Mouse (Mus musculus) heart, adult 2 months (tissue): ENCODE measurements at regions not wholly inside any gene's neighbourhood (a gene's known extent, or its start where the extent isn't known, plus 50 kb on each side); places are given as distances from the start of the nearest gene placed in this dataset.

Source experiments
- DNase-seq, 2 experiments: peaks; one replicate each; pipeline ENCODE4 v3.0.0; 2021
- H3K27ac ChIP-seq: fragments of 200-600 bp; 2 replicates; pipeline ENCODE4 v1.8.1; 2022
- H3K27me3 ChIP-seq: fragments of 200-500 bp; 2 replicates; pipeline ENCODE4 v1.6.1; 2012; ENCODE audit warnings: mild to moderate bottlenecking, low read length, inconsistent platforms, mixed read lengths; ENCODE audit not compliant: control insufficient read depth, insufficient read depth
- H3K36me3 ChIP-seq: fragments of 200-500 bp; 2 replicates; pipeline ENCODE4 v1.6.1; 2012; ENCODE audit warnings: low read length, inconsistent platforms; ENCODE audit not compliant: control insufficient read depth, insufficient read depth
- H3K4me1 ChIP-seq: fragments of 200-500 bp; 2 replicates; pipeline ENCODE4 v1.6.1; 2011; ENCODE audit warnings: low read length; ENCODE audit not compliant: control insufficient read depth, insufficient read depth
- H3K4me3 ChIP-seq: fragments of 200-600 bp; 2 replicates; pipeline ENCODE4 v1.8.1; 2022
- H3K79me2 ChIP-seq: fragments of 200-500 bp; replicated peaks from 2 replicates; pipeline ENCODE4 v1.6.1; 2012; ENCODE audit warnings: mild to moderate bottlenecking, inconsistent platforms, low read length, moderate library complexity, mixed read lengths; ENCODE audit not compliant: control insufficient read depth, insufficient read depth
- H3K9ac ChIP-seq: fragments of 200-500 bp; 2 replicates; pipeline ENCODE4 v1.6.1; 2012; ENCODE audit warnings: low read depth, mild to moderate bottlenecking, control low read depth, inconsistent platforms, low read length, mixed read lengths
- CTCF ChIP-seq: fragments of 200-600 bp; IDR thresholded peaks from 2 replicates; pipeline ENCODE4 v1.8.1; 2022; ENCODE audit warnings: antibody characterized with exemption, mild to moderate bottlenecking, moderate library complexity
- EP300 ChIP-seq: fragments of 200-500 bp; IDR thresholded peaks from 2 replicates; pipeline ENCODE4 v1.6.1; 2011; ENCODE audit warnings: low read depth, low read length, control low read depth; ENCODE audit not compliant: insufficient read depth
- POLR2A ChIP-seq: fragments of 200-500 bp; IDR thresholded peaks from 2 replicates; pipeline ENCODE4 v1.6.1; 2011; ENCODE audit warnings: mild to moderate bottlenecking, low read depth, low read length, control low read depth; ENCODE audit not compliant: insufficient read depth
- WGBS: fragments of 180-500 bp; shearing (Covaris S2); methylation state at CpG from one replicate; pipeline ENCODE4 v1.1.7; 2018; 5-methylcytosine and 5-hydroxymethylcytosine counted together
- intact Hi-C: fragments of 180-260 bp; cut with DNase I; formaldehyde crosslinking; loops from one replicate; pipeline ENCODE4 v1.15.1; 2025

GRCm38 (mm10) chr10:50169116-50169515 lies 380.6 kb upstream of the Grik2 start:
- intact Hi-C loops, result no loop called here
- Histone ChIP-seq H3K9ac (no peak overlapping the region), H3K36me3 (no peaks in the 10 kb centered on the region), H3K4me3 (no peak overlapping the region), H3K4me1 (no peaks in the 10 kb centered on the region), H3K27ac (no peak overlapping the region), H3K79me2 (no peaks in the 10 kb centered on the region), H3K27me3 (no peaks in the 10 kb centered on the region)
- no peak for DNase-seq
- 74% methylated on average over 6 of the region's 6 CpGs for WGBS
- TF ChIP-seq POLR2A (no peak), CTCF (no peak), EP300 (no peak)

GRCm38 (mm10) chr10:50138351-50138750 lies 349.8 kb upstream of the Grik2 start:
- Histone ChIP-seq H3K36me3 (no peaks in the 10 kb centered on the region), H3K27ac (no peak overlapping the region), H3K27me3 (no peaks in the 10 kb centered on the region), H3K4me3 (no peak overlapping the region), H3K79me2 (no peaks in the 10 kb centered on the region), H3K9ac (no peak overlapping the region), H3K4me1 (no peaks in the 10 kb centered on the region)
- DNase-seq, result no peak
- no peak for TF ChIP-seq EP300
- TF ChIP-seq POLR2A, result no peak
- no peak for TF ChIP-seq CTCF
- 59% methylated on average over 1 of the region's 1 CpGs for WGBS
- intact Hi-C loops, result no loop called here

GRCm38 (mm10) chr10:50137783-50138182 lies 349.2 kb upstream of the Grik2 start:
- Histone ChIP-seq H3K9ac (no peak overlapping the region), H3K4me3 (no peak overlapping the region), H3K36me3 (no peaks in the 10 kb centered on the region), H3K27me3 (no peaks in the 10 kb centered on the region), H3K79me2 (no peaks in the 10 kb centered on the region), H3K27ac (no peak overlapping the region), H3K4me1 (no peaks in the 10 kb centered on the region)
- intact Hi-C loops, result no loop called here
- TF ChIP-seq POLR2A, result no peak
- no peak for TF ChIP-seq CTCF
- no peak for TF ChIP-seq EP300
- 46% methylated on average over 7 of the region's 7 CpGs for WGBS
- DNase-seq, result no peak

GRCm38 (mm10) chr10:50136165-50136564 lies 347.6 kb upstream of the Grik2 start:
- intact Hi-C loops, result no loop called here
- H3K27ac ChIP-seq, result no peak overlapping the region
- 87% methylated on average over 1 of the region's 1 CpGs for WGBS
- no peaks in the 10 kb centered on the region for H3K27me3 ChIP-seq
- no peaks in the 10 kb centered on the region for H3K36me3 ChIP-seq
- no peak for DNase-seq
- H3K4me1 ChIP-seq, result no peaks in the 10 kb centered on the region
- H3K4me3 ChIP-seq, result no peak overlapping the region
- TF ChIP-seq EP300, result no peak
- TF ChIP-seq POLR2A, result no peak
- TF ChIP-seq CTCF, result no peak
- no peak overlapping the region for H3K9ac ChIP-seq
- no peaks in the 10 kb centered on the region for H3K79me2 ChIP-seq

GRCm38 (mm10) chr10:50135499-50135898 lies 346.9 kb upstream of the Grik2 start:
- TF ChIP-seq POLR2A (no peak), CTCF (no peak), EP300 (no peak)
- intact Hi-C loops, result no loop called here
- no peak overlapping the region for H3K9ac ChIP-seq
- no peaks in the 10 kb centered on the region for H3K79me2 ChIP-seq
- no peak overlapping the region for H3K4me3 ChIP-seq
- H3K4me1 ChIP-seq, result no peaks in the 10 kb centered on the region
- no peaks in the 10 kb centered on the region for H3K36me3 ChIP-seq
- 13% methylated on average over 1 of the region's 1 CpGs for WGBS
- no peak for DNase-seq
- no peaks in the 10 kb centered on the region for H3K27me3 ChIP-seq
- no peak overlapping the region for H3K27ac ChIP-seq
